Mouse (Mus musculus): Measurements from ENCODE around the gene Relt. TPM values are rescaled to one million over a fixed set of nuclear protein-coding genes. Genes with fewer than 3 reads are reported as not detected.
"Not testable (repeated sequence)": the region's sequence is repeated elsewhere in the genome, so short reads cannot be mapped to it uniquely, and the experiment has no call there.

The Relt gene
- total RNA-seq, 2 experiments from 2014 or later, result 14.1 to 18.6 TPM

DNA sequence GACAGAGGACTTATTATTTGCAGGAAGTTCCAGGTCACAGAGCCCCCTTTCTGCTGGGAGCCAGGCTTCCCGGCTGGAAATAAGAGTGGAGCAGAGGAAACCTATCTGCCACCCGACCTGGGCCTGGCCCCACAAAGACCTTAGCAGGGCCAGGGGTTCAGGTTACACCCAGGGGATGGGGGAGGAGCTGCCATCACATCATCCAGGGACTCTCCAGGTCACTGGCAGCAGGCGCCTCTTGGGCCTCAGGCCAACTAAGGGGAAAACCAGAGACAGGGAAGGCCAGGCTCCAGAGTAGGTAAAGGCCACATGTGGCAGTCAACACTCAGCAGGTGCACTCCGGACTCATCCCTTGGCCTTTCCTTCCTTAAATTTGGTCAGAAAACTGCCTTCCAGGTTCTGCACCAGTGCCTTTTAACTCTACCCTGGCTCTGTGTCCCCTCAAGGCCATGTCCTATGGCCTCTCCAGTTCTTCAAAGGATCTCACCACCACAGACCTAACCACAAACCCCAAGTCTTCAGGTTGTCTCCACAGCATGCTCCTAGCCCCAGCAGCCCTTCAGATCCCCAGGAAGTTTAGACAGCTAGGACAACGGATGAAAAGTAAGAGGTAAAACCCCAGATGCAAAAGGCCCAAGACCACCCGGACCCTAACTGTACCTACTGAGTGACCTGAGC lies 9.0 kb downstream of the Relt start:
- intact Hi-C loops (cut with DNase I), result no loop called here
- Histone ChIP-seq H3K4me3 (no peak overlapping the region), H3K27ac (no peak overlapping the region)
- no peak for DNase-seq (ENCODE audit: extremely low spot score in 1 of 2, low spot score in 2 of 2)
- TF ChIP-seq CTCF (IDR thresholded peaks at IDR 0.05), result no peak

DNA sequence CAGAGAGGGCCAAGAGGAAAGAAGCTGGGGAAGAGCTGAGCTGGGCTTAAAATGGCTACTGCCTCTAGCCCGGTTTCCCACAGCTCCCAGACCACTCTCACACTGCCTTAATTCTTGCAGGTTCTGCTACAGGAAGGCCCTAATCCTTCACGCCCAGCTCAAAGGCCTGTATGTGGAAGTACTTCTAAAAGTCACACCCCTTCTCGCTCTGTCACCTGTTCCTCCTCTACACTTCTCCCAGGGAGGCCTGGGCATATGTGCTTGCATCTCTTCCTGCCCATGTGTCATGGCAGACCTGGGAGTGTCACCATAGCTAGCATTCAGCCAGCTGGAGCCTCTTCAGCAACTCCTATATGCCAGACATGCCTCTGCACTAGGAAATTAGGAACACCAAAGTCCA lies 9.8 kb downstream of the Relt start:
- TF ChIP-seq CTCF (IDR thresholded peaks at IDR 0.05), result no peak
- intact Hi-C loops (cut with DNase I), result no loop called here

DNA sequence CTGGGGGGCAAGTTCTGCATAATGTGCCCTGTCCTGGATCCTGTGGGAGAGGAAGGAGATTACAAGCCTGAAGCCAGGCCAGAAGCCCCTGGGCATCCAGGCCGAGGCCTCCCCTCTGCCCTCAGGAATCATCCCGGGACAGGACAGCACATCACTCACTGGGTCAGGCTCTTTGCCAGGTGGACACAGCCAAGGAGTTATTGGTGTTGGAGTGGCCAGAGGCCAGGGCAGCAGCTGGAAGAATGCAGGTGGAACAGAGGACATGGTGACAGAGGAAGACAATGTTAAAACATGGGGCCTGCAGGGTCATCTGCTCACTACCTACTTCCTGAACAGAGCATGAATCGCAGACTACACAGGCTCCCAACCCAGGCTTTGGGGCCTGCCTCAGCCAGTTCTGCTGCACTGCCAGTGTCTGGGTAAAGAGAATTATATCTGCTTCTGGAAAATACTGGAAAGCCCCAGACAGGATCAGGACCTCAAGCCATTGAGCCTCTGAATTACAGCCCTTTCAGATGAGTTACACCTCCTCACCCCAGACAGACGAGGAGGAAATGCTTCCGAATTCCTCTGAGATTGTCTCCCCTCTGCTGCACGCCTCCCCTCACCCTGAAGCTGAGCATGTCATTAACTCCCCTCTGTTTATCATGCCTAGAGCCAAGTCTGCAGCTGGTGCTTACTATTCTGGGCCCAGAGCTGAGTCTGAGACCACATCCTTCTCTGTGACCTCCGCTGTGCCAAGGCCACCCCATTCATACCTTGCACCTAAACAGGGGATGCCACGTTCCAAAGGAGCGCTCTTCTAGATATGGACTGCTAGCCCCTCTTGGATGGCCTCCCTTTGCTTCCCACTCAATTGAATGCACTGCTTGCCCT lies 11.5 kb downstream of the Relt start:
- TF ChIP-seq CTCF (IDR thresholded peaks at IDR 0.05), result no peak
- intact Hi-C loops (cut with DNase I), result no loop called here
- no peak overlapping the region for H3K27ac ChIP-seq
- H3K4me3 ChIP-seq, result no peak overlapping the region
- no peak for DNase-seq (ENCODE audit: extremely low spot score in 1 of 2, low spot score in 2 of 2)

More for the DNA sequence above, 9.8 kb downstream of the Relt start:
- Histone ChIP-seq H3K4me3 (no peak overlapping the region), H3K27ac (no peak overlapping the region)
- no peak for DNase-seq (ENCODE audit: extremely low spot score in 1 of 2, low spot score in 2 of 2)

DNA sequence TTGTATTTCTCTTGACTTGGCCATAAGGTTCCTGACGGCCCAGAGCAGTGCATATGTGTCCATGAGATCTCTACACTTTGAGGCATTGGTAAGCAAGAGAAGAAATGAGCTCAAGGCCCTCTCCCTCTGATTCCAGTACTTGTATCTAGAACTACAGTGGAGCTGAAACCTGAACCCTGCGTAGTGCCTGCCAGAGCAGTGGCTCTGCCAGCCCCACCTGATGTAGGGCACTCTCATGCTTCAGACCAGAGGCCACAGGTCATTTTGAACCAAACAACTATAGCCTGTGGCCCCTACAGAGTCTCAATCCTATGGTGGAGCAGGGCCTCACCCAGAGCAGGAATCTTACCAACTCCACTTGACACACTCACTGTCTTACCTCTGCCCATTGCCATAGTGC lies 13.7 kb downstream of the Relt start:
- TF ChIP-seq CTCF (IDR thresholded peaks at IDR 0.05), result no peak
- H3K4me3 ChIP-seq, result no peak overlapping the region
- no peak for DNase-seq (ENCODE audit: extremely low spot score in 1 of 2, low spot score in 2 of 2)
- intact Hi-C loops (cut with DNase I), result no loop called here
- H3K27ac ChIP-seq, result no peak overlapping the region

DNA sequence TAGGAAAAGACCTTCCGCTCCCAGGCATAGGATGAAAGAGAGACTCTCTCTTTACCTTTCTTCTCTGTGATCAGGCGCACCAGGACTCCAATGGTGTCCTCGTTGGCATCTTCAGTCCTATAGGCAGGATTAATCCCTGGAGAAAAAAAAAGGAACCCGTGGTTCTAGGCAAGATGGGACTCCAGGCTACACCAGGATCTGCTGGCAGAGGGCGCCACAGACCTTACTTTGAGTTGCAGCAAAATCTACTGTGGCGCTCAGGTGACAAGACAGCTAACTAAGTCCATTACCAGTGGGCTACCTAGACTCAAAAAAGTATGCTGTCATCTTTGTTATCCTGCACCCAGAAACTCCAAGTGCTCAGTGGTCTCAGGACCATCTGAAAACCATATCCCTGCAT lies 14.5 kb downstream of the Relt start:
- Histone ChIP-seq H3K4me3 (no peak overlapping the region), H3K27ac (peak overlapping the region; percentile 48)
- TF ChIP-seq CTCF (IDR thresholded peaks at IDR 0.05), result peak; percentile 87
- peak; percentile 74 for DNase-seq (ENCODE audit: extremely low spot score in 1 of 2, low spot score in 2 of 2)
- intact Hi-C loops (cut with DNase I), result loop anchor here (1.0 kb wide), 1 partner anchor 18 kb away; no protein-coding TSS in a partner anchor

DNA sequence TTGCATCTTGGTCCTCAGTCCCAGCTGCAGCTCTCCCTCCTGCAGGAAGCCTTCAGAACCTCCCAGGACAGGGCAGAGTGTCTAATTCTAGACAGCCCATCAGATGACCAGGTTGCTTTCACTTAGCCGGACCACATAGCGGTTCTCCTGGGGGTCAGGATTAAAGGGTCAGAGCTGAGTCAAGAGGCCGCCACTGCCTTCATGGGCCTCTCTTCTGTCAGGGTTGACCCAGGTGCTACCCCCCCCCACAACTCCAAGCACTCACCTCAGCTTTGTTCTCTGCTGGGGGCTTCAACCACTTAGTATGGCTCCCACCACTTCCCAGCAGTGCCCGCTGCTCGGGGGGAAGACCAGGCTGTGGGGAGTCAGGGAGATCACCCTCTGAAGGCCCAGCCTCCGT lies 16.1 kb downstream of the Relt start:
- TF ChIP-seq CTCF (IDR thresholded peaks at IDR 0.05), result no peak
- no peak for DNase-seq (ENCODE audit: extremely low spot score in 1 of 2, low spot score in 2 of 2)
- no peak overlapping the region for H3K4me3 ChIP-seq
- H3K27ac ChIP-seq, result peak overlapping the region; percentile 28; the same call in 1 of the 2 replicates
- intact Hi-C loops (cut with DNase I), result no loop called here

DNA sequence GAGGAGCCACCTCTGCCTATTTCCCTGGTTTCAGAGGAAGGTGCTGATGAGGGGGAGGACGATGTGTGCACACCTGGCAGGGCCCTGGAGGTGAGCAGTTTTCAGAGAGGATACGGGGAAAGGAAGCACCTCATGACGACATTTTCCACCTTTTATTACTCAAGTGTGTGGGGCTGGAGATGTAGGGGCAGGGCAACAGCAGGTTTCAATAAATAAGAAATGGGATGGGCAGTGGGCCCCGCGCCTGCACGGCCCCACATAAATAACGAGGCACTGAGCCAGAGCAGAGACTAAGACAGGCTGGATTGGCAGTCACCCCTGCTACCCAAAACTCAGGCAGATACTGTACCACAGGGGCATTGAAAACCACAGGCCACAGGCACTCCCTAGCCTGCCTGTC lies 17.2 kb downstream of the Relt start:
- DNase-seq (ENCODE audit: extremely low spot score in 1 of 2, low spot score in 2 of 2); H3K4me3 ChIP-seq; intact Hi-C loops (cut with DNase I); H3K27ac ChIP-seq: not testable (repeated sequence)

DNA sequence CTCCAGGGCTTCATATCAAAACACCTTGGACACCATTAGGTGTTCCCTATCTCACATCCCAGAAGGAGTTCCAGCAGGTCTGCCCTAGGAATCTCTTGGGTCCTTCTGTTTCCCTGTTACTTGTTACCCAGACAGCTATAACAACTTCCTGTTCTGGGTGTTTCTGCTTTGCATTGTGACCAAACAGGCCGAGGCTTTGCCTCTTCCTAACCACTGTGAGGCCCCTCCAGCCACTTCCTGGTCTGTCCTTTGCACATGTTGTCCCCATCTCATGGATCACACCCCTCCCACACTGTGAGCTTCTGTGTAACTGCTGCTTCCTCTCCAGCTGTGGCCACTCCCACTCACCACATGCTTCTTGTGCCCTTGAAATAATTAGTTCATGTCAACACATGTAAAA lies 17.8 kb downstream of the Relt start:
- H3K4me3 ChIP-seq, result no peak overlapping the region
- intact Hi-C loops (cut with DNase I), result no loop called here
- no peak for TF ChIP-seq CTCF (IDR thresholded peaks at IDR 0.05)
- no peak for DNase-seq (ENCODE audit: extremely low spot score in 1 of 2, low spot score in 2 of 2)
- peak overlapping the region; percentile 32; the same call in 1 of the 2 replicates for H3K27ac ChIP-seq

DNA sequence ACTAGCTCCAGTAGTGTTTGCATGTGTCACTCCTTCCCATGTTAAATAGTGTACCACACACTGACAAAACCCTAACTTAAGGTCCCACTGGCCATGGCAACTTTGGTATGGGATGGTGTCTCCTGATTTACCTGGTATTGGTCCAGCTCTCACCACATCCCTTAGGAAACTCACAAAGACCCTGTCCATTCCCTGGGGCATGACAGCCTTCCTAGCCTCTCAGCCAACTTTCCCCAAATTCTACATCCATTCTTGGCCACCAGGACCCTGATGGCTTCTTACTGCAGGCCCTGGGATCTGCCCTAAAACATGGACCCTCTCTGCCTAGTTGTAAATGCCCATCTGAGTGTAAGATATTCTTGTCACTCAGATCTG lies 18.2 kb downstream of the Relt start:
- intact Hi-C loops (cut with DNase I), result no loop called here
- peak overlapping the region; percentile 32; the same call in 1 of the 2 replicates for H3K27ac ChIP-seq
- no peak for TF ChIP-seq CTCF (IDR thresholded peaks at IDR 0.05)
- DNase-seq (ENCODE audit: extremely low spot score in 1 of 2, low spot score in 2 of 2), result no peak
- H3K4me3 ChIP-seq, result no peak overlapping the region

DNA sequence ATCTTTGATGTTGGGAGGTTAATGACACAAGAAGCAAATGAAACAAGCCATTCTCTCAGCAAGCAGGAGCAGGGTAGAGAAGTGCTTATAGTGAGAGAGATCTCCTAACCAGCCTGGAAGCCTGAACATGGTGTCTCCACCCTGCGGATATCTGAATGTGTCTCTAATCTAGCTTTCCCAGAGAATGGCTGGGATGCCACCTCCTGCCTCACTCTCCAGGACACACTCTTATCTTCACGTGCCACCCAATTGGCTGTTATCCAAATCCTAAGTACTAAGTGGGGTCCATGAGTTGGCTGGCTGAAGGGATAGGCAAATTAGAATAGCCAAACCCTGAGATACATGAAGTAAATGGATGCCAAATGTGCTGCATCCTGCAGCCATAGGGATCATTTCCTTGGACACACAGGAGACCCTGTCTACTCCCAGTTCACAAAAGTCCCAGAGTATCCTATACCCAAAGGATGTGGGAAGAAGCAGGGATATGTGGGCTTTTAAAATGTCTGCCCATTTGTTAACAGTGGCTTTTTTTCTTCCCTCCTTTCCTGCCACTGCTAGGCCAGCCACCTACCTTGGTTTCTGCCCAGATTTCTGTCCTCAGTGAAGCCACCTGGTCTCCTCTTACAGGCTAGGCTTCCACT lies 18.7 kb downstream of the Relt start:
- intact Hi-C loops (cut with DNase I), result no loop called here
- Histone ChIP-seq H3K4me3 (no peak overlapping the region), H3K27ac (peak overlapping the region; percentile 8; the same call in 1 of the 2 replicates)
- TF ChIP-seq CTCF (IDR thresholded peaks at IDR 0.05), result no peak
- no peak for DNase-seq (ENCODE audit: extremely low spot score in 1 of 2, low spot score in 2 of 2)

DNA sequence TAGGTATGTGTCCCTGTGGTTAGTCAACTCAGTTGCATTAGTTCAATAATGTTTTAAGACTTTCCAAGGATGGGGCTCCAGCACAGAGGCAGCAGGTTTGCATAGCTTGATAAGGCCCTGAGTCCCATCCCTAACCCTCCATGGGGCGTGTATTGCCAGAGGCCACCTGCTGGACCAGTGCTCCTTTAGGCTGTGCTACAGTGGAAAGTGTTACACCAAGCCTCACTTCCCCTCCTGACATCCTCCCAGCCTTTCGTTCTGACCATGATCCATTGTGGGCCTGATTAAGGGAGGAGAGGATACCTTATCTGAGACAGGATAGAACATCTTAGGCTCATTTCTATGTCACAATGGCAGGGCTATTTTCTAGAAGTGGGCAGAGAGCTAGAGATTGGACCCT lies 19.4 kb downstream of the Relt start:
- Histone ChIP-seq H3K27ac (no peak overlapping the region), H3K4me3 (no peak overlapping the region)
- DNase-seq (ENCODE audit: extremely low spot score in 1 of 2, low spot score in 2 of 2), result no peak
- intact Hi-C loops (cut with DNase I), result no loop called here
- TF ChIP-seq CTCF (IDR thresholded peaks at IDR 0.05), result no peak

DNA sequence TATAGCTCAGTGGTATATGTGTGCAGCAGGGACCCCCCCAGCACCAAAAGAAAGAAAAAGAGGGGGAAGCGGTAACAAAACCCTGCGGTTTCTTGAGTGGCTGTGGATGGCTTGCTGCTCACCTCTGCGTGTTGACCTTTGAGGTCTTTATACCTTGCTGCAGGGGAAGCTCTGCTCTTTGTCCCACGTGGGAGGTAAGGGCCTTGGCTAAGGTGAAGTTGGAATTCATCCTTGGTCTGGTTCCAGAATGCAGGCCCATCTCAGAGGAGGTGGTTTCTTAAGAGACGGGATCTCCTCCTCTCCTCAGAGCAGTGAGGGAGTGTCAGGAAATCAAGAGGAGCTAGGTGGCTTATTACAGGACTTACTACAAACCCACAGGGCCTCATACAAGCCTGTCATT lies 21.1 kb downstream of the Relt start:
- intact Hi-C loops (cut with DNase I), result no loop called here
- no peak for TF ChIP-seq CTCF (IDR thresholded peaks at IDR 0.05)
- DNase-seq (ENCODE audit: extremely low spot score in 1 of 2, low spot score in 2 of 2), result no peak
- no peak overlapping the region for H3K4me3 ChIP-seq
- no peak overlapping the region for H3K27ac ChIP-seq
